Mouse (Mus musculus): ENCODE data around the gene Alpk3. TPM values are rescaled to one million over a fixed set of nuclear protein-coding genes. Genes with fewer than 3 reads are reported as not detected.

Alpk3 gene
- polyA plus RNA-seq, 1 experiment = 0.65 TPM

GRCm38 (mm10) chr7:81066714-81067113 lies 9.3 kb downstream of the Alpk3 start:
- TF ChIP-seq GATA1 (IDR thresholded peaks at IDR 0.05; ENCODE audit: borderline replicate concordance, low read length) = no peak
- no peak for TF ChIP-seq FLI1 (IDR thresholded peaks at IDR 0.05; ENCODE audit: low read length)
- H3K27me3 ChIP-seq (replicated peaks) = peaks cover 21% of the 10 kb centered on the region
- H3K4me1 ChIP-seq = peaks cover 49% of the 10 kb centered on the region

GRCm38 (mm10) chr7:81072463-81072862 lies 15.1 kb downstream of the Alpk3 start:
- TF ChIP-seq GATA1 (IDR thresholded peaks at IDR 0.05; ENCODE audit: borderline replicate concordance, low read length) (no peak), FLI1 (IDR thresholded peaks at IDR 0.05; ENCODE audit: low read length) (no peak)
- Histone ChIP-seq H3K27me3 (replicated peaks) (peaks cover 2% of the 10 kb centered on the region), H3K4me3 (replicated peaks) (no peak overlapping the region), H3K4me1 (peaks cover 76% of the 10 kb centered on the region), H3K36me3 (replicated peaks; ENCODE audit: low read length) (peaks cover 3% of the 10 kb centered on the region), H3K9me3 (no peaks in the 10 kb centered on the region)

More at GRCm38 (mm10) chr7:81066714-81067113, 9.3 kb downstream of the Alpk3 start:
- Histone ChIP-seq H3K36me3 (replicated peaks; ENCODE audit: low read length) (no peaks in the 10 kb centered on the region), H3K4me3 (replicated peaks) (peak overlapping the region; percentile 85), H3K9me3 (no peaks in the 10 kb centered on the region)

GRCm38 (mm10) chr7:81073273-81073672 lies 15.9 kb downstream of the Alpk3 start:
- H3K27me3 ChIP-seq (replicated peaks) = peaks cover 2% of the 10 kb centered on the region

GRCm38 (mm10) chr7:81074546-81074945 lies 17.1 kb downstream of the Alpk3 start:
- H3K27me3 ChIP-seq (replicated peaks) = peaks cover 2% of the 10 kb centered on the region
- peak overlapping the region; percentile 85 for H3K4me3 ChIP-seq (replicated peaks)
- TF ChIP-seq GATA1 (IDR thresholded peaks at IDR 0.05; ENCODE audit: borderline replicate concordance, low read length) (no peak), FLI1 (IDR thresholded peaks at IDR 0.05; ENCODE audit: low read length) (no peak)
- H3K36me3 ChIP-seq (replicated peaks; ENCODE audit: low read length) = peaks cover 4% of the 10 kb centered on the region
- H3K4me1 ChIP-seq = peaks cover 87% of the 10 kb centered on the region
- no peaks in the 10 kb centered on the region for H3K9me3 ChIP-seq

More at GRCm38 (mm10) chr7:81073273-81073672, 15.9 kb downstream of the Alpk3 start:
- Histone ChIP-seq H3K4me3 (replicated peaks) (no peak overlapping the region), H3K36me3 (replicated peaks; ENCODE audit: low read length) (peaks cover 4% of the 10 kb centered on the region), H3K4me1 (peaks cover 77% of the 10 kb centered on the region), H3K9me3 (no peaks in the 10 kb centered on the region)
- TF ChIP-seq GATA1 (IDR thresholded peaks at IDR 0.05; ENCODE audit: borderline replicate concordance, low read length) (no peak), FLI1 (IDR thresholded peaks at IDR 0.05; ENCODE audit: low read length) (no peak)

- Histone ChIP-seq H3K27me3 (replicated peaks) (peaks cover 2% of the 10 kb centered on the region), H3K4me3 (replicated peaks) (peak overlapping the region; percentile 86), H3K4me1 (peaks cover 92% of the 10 kb centered on the region), H3K36me3 (replicated peaks; ENCODE audit: low read length) (peaks cover 4% of the 10 kb centered on the region), H3K9me3 (no peaks in the 10 kb centered on the region)
- TF ChIP-seq FLI1 (IDR thresholded peaks at IDR 0.05; ENCODE audit: low read length) = no peak
- no peak for TF ChIP-seq GATA1 (IDR thresholded peaks at IDR 0.05; ENCODE audit: borderline replicate concordance, low read length)
Measured at GRCm38 (mm10) chr7:81075299-81075698, 17.9 kb downstream of the Alpk3 start.

GRCm38 (mm10) chr7:81075732-81076131 lies 18.3 kb downstream of the Alpk3 start:
- TF ChIP-seq GATA1 (IDR thresholded peaks at IDR 0.05; ENCODE audit: borderline replicate concordance, low read length) (no peak), FLI1 (IDR thresholded peaks at IDR 0.05; ENCODE audit: low read length) (no peak)
- H3K36me3 ChIP-seq (replicated peaks; ENCODE audit: low read length) = peaks cover 4% of the 10 kb centered on the region

GRCm38 (mm10) chr7:81077009-81077408 lies 19.6 kb downstream of the Alpk3 start:
- Histone ChIP-seq H3K4me3 (replicated peaks) (no peak overlapping the region), H3K4me1 (peaks cover 87% of the 10 kb centered on the region), H3K36me3 (replicated peaks; ENCODE audit: low read length) (peaks cover 4% of the 10 kb centered on the region), H3K27me3 (replicated peaks) (peaks cover 2% of the 10 kb centered on the region), H3K9me3 (no peaks in the 10 kb centered on the region)
- TF ChIP-seq GATA1 (IDR thresholded peaks at IDR 0.05; ENCODE audit: borderline replicate concordance, low read length) (no peak), FLI1 (IDR thresholded peaks at IDR 0.05; ENCODE audit: low read length) (no peak)

More at GRCm38 (mm10) chr7:81075732-81076131, 18.3 kb downstream of the Alpk3 start:
- Histone ChIP-seq H3K4me1 (peaks cover 91% of the 10 kb centered on the region), H3K27me3 (replicated peaks) (peaks cover 2% of the 10 kb centered on the region), H3K9me3 (no peaks in the 10 kb centered on the region), H3K4me3 (replicated peaks) (peak overlapping the region; percentile 86)

GRCm38 (mm10) chr7:81078740-81079139 lies 21.3 kb downstream of the Alpk3 start:
- no peaks in the 10 kb centered on the region for H3K9me3 ChIP-seq
- no peak overlapping the region for H3K4me3 ChIP-seq (replicated peaks)
- peaks cover 4% of the 10 kb centered on the region for H3K36me3 ChIP-seq (replicated peaks; ENCODE audit: low read length)
- peaks cover 73% of the 10 kb centered on the region for H3K4me1 ChIP-seq
- TF ChIP-seq GATA1 (IDR thresholded peaks at IDR 0.05; ENCODE audit: borderline replicate concordance, low read length) (no peak), FLI1 (IDR thresholded peaks at IDR 0.05; ENCODE audit: low read length) (no peak)
- H3K27me3 ChIP-seq (replicated peaks) = peaks cover 4% of the 10 kb centered on the region

- H3K27me3 ChIP-seq (replicated peaks) = peaks cover 36% of the 10 kb centered on the region
- no peak overlapping the region for H3K4me3 ChIP-seq (replicated peaks)
- TF ChIP-seq FLI1 (IDR thresholded peaks at IDR 0.05; ENCODE audit: low read length) (no peak), GATA1 (IDR thresholded peaks at IDR 0.05; ENCODE audit: borderline replicate concordance, low read length) (no peak)
- H3K9me3 ChIP-seq = no peaks in the 10 kb centered on the region
- H3K4me1 ChIP-seq = peaks cover 6% of the 10 kb centered on the region
- H3K36me3 ChIP-seq (replicated peaks; ENCODE audit: low read length) = no peaks in the 10 kb centered on the region
Measured at GRCm38 (mm10) chr7:81093420-81093965, 36.1 kb downstream of the Alpk3 start.

- TF ChIP-seq FLI1 (IDR thresholded peaks at IDR 0.05; ENCODE audit: low read length) (no peak), GATA1 (IDR thresholded peaks at IDR 0.05; ENCODE audit: borderline replicate concordance, low read length) (no peak)
- Histone ChIP-seq H3K27me3 (replicated peaks) (peaks cover 40% of the 10 kb centered on the region), H3K9me3 (no peaks in the 10 kb centered on the region), H3K4me1 (peaks cover 6% of the 10 kb centered on the region), H3K36me3 (replicated peaks; ENCODE audit: low read length) (no peaks in the 10 kb centered on the region), H3K4me3 (replicated peaks) (no peak overlapping the region)
Measured at GRCm38 (mm10) chr7:81094104-81094757, 36.8 kb downstream of the Alpk3 start.

Data from megakaryocyte, embryonic 14.5 days (primary cell).